Mouse (Mus musculus) kidney, postnatal 14 days (tissue): ENCODE measurements around the gene Tas2r136.
A peak's percentile ranks its signal among the peaks of the same experiment; 100 is the strongest.

Experiments
- DNase-seq: peaks from one replicate; pipeline ENCODE4 v3.0.0; 2022; ENCODE audit warnings: mixed read lengths

Gene Tas2r136

GRCm38 (mm10) chr6:132778062-132778461, at the start of gene Tas2r136:
Gene Tas2r136 (minus strand): TSS chr6:132778162.
- DNase-seq, result no peak

GRCm38 (mm10) chr6:132802518-132802917, 24.6 kb upstream of the Tas2r136 start, which contains the start of gene Tas2r117:
Gene Tas2r117 (plus strand): TSS chr6:132802818.
- no peak for DNase-seq

GRCm38 (mm10) chr6:132795393-132795792, 17.4 kb upstream of the Tas2r136 start:
- DNase-seq, result peak; percentile 1

GRCm38 (mm10) chr6:132761831-132762230, 16.1 kb downstream of the Tas2r136 start, which contains the start of gene Tas2r102:
Gene Tas2r102 (plus strand): TSS chr6:132762131.
- DNase-seq, result no peak

- DNase-seq, result no peak
Measured at GRCm38 (mm10) chr6:132754430-132754829, 23.5 kb downstream of the Tas2r136 start, which contains the start of gene Tas2r124. Gene Tas2r124 (plus strand): TSS chr6:132754730.

GRCm38 (mm10) chr6:132750206-132750605, 27.8 kb downstream of the Tas2r136 start:
- no peak for DNase-seq

- DNase-seq, result no peak
Measured at GRCm38 (mm10) chr6:132737935-132738334, 40.0 kb downstream of the Tas2r136 start, which contains the start of gene Tas2r115. Gene Tas2r115 (minus strand): TSS chr6:132738035.
